Mouse (Mus musculus): ENCODE data around the gene Rhbdl3. TPM values are rescaled to one million over a fixed set of nuclear protein-coding genes. Genes with fewer than 3 reads are reported as not detected.

Gene Rhbdl3
- polyA plus RNA-seq, 1 experiment from 2014 or later = 5.1 TPM

- WGBS = 83% methylated on average over 6 of the region's 6 CpGs
- no peak for ATAC-seq
Observed at GRCm38 (mm10) chr11:80324636-80325035, 23.9 kb downstream of the Rhbdl3 start.

GRCm38 (mm10) chr11:80332709-80333400 is 32.1 kb downstream of the Rhbdl3 start:
- no peak for ATAC-seq
- Histone ChIP-seq H3K36me3 (ENCODE audit: control insufficient read depth, insufficient read depth, low read length) (no peaks in the 10 kb centered on the region), H3K9me3 (replicated peaks; ENCODE audit: control insufficient read depth, low read length, poor library complexity, severe bottlenecking) (no peaks in the 10 kb centered on the region), H3K27me3 (ENCODE audit: control insufficient read depth, insufficient read depth, low read depth, low read length) (no peaks in the 10 kb centered on the region), H3K4me2 (ENCODE audit: low read length) (no peak overlapping the region), H3K9ac (ENCODE audit: low read depth, low read length) (no peak overlapping the region), H3K4me1 (ENCODE audit: control insufficient read depth, insufficient read depth, low read length) (peaks cover 15% of the 10 kb centered on the region), H3K4me3 (ENCODE audit: low read depth, low read length) (no peak overlapping the region), H3K27ac (ENCODE audit: low read length) (no peak overlapping the region)
- 71% methylated on average over 12 of the region's 12 CpGs for WGBS

More at GRCm38 (mm10) chr11:80324636-80325035, 23.9 kb downstream of the Rhbdl3 start:
- Histone ChIP-seq H3K4me2 (ENCODE audit: low read length) (no peak overlapping the region), H3K27ac (ENCODE audit: low read length) (no peak overlapping the region), H3K9ac (ENCODE audit: low read depth, low read length) (no peak overlapping the region), H3K36me3 (ENCODE audit: control insufficient read depth, insufficient read depth, low read length) (no peaks in the 10 kb centered on the region), H3K4me3 (ENCODE audit: low read depth, low read length) (no peak overlapping the region), H3K9me3 (replicated peaks; ENCODE audit: control insufficient read depth, low read length, poor library complexity, severe bottlenecking) (no peaks in the 10 kb centered on the region), H3K4me1 (ENCODE audit: control insufficient read depth, insufficient read depth, low read length) (no peaks in the 10 kb centered on the region), H3K27me3 (ENCODE audit: control insufficient read depth, insufficient read depth, low read depth, low read length) (no peaks in the 10 kb centered on the region)

- Histone ChIP-seq H3K9ac (ENCODE audit: low read depth, low read length) (0 out of 2 replicates have a peak overlapping the region, but pooled peaks have one; percentile 16), H3K27me3 (ENCODE audit: control insufficient read depth, insufficient read depth, low read depth, low read length) (no peaks in the 10 kb centered on the region), H3K4me1 (ENCODE audit: control insufficient read depth, insufficient read depth, low read length) (peaks cover 15% of the 10 kb centered on the region), H3K4me3 (ENCODE audit: low read depth, low read length) (no peak overlapping the region), H3K36me3 (ENCODE audit: control insufficient read depth, insufficient read depth, low read length) (no peaks in the 10 kb centered on the region), H3K9me3 (replicated peaks; ENCODE audit: control insufficient read depth, low read length, poor library complexity, severe bottlenecking) (no peaks in the 10 kb centered on the region), H3K4me2 (ENCODE audit: low read length) (no peak overlapping the region), H3K27ac (ENCODE audit: low read length) (peak overlapping the region; percentile 69)
- 3% methylated on average over 7 of the region's 7 CpGs for WGBS
- ATAC-seq = peak; percentile 82
Observed at GRCm38 (mm10) chr11:80335609-80336350, 35.1 kb downstream of the Rhbdl3 start.

- H3K4me2 ChIP-seq (ENCODE audit: low read length) = no peak overlapping the region
- H3K4me1 ChIP-seq (ENCODE audit: control insufficient read depth, insufficient read depth, low read length) = peaks cover 15% of the 10 kb centered on the region
- 19% methylated on average over 6 of the region's 6 CpGs for WGBS
- H3K4me3 ChIP-seq (ENCODE audit: low read depth, low read length) = no peak overlapping the region
- H3K27me3 ChIP-seq (ENCODE audit: control insufficient read depth, insufficient read depth, low read depth, low read length) = no peaks in the 10 kb centered on the region
- H3K36me3 ChIP-seq (ENCODE audit: control insufficient read depth, insufficient read depth, low read length) = no peaks in the 10 kb centered on the region
- no peaks in the 10 kb centered on the region for H3K9me3 ChIP-seq (replicated peaks; ENCODE audit: control insufficient read depth, low read length, poor library complexity, severe bottlenecking)
- H3K27ac ChIP-seq (ENCODE audit: low read length) = 0 out of 2 replicates have a peak overlapping the region, but pooled peaks have one; percentile 20
- no peak overlapping the region for H3K9ac ChIP-seq (ENCODE audit: low read depth, low read length)
- ATAC-seq = no peak
Observed at GRCm38 (mm10) chr11:80336351-80336730, 35.6 kb downstream of the Rhbdl3 start.

GRCm38 (mm10) chr11:80342482-80342881 is 41.8 kb downstream of the Rhbdl3 start:
- no peaks in the 10 kb centered on the region for H3K9me3 ChIP-seq (replicated peaks; ENCODE audit: control insufficient read depth, low read length, poor library complexity, severe bottlenecking)
- no peak overlapping the region for H3K4me3 ChIP-seq (ENCODE audit: low read depth, low read length)
- no peaks in the 10 kb centered on the region for H3K36me3 ChIP-seq (ENCODE audit: control insufficient read depth, insufficient read depth, low read length)
- 9% methylated on average over 2 of the region's 2 CpGs for WGBS
- ATAC-seq = no peak
- no peak overlapping the region for H3K9ac ChIP-seq (ENCODE audit: low read depth, low read length)
- no peaks in the 10 kb centered on the region for H3K27me3 ChIP-seq (ENCODE audit: control insufficient read depth, insufficient read depth, low read depth, low read length)
- no peaks in the 10 kb centered on the region for H3K4me1 ChIP-seq (ENCODE audit: control insufficient read depth, insufficient read depth, low read length)
- no peak overlapping the region for H3K27ac ChIP-seq (ENCODE audit: low read length)
- H3K4me2 ChIP-seq (ENCODE audit: low read length) = no peak overlapping the region

- no peak overlapping the region for H3K27ac ChIP-seq (ENCODE audit: low read length)
Observed at GRCm38 (mm10) chr11:80351832-80352430, 51.2 kb downstream of the Rhbdl3 start.

GRCm38 (mm10) chr11:80354832-80355231 is 54.1 kb downstream of the Rhbdl3 start:
- no peaks in the 10 kb centered on the region; the same call in 1 of the 2 replicates for H3K36me3 ChIP-seq (ENCODE audit: control insufficient read depth, insufficient read depth, low read length)
- whole genome bisulfite sequencing = 45% methylated on average over 4 of the region's 4 CpGs
- ATAC-seq = no peak
- H3K4me2 ChIP-seq (ENCODE audit: low read length) = no peak overlapping the region
- no peaks in the 10 kb centered on the region for H3K4me1 ChIP-seq (ENCODE audit: control insufficient read depth, insufficient read depth, low read length)
- no peaks in the 10 kb centered on the region for H3K9me3 ChIP-seq (replicated peaks; ENCODE audit: control insufficient read depth, low read length, poor library complexity, severe bottlenecking)
- H3K27me3 ChIP-seq (ENCODE audit: control insufficient read depth, insufficient read depth, low read depth, low read length) = no peaks in the 10 kb centered on the region
- H3K27ac ChIP-seq (ENCODE audit: low read length) = no peak overlapping the region
- no peak overlapping the region for H3K9ac ChIP-seq (ENCODE audit: low read depth, low read length)
- H3K4me3 ChIP-seq (ENCODE audit: low read depth, low read length) = no peak overlapping the region

More at GRCm38 (mm10) chr11:80351832-80352430, 51.2 kb downstream of the Rhbdl3 start:
- H3K4me3 ChIP-seq (ENCODE audit: low read depth, low read length) = no peak overlapping the region
- peak; percentile 32; the same call in 1 of the 2 replicates for ATAC-seq
- no peaks in the 10 kb centered on the region for H3K27me3 ChIP-seq (ENCODE audit: control insufficient read depth, insufficient read depth, low read depth, low read length)
- no peaks in the 10 kb centered on the region for H3K4me1 ChIP-seq (ENCODE audit: control insufficient read depth, insufficient read depth, low read length)
- no peak overlapping the region for H3K4me2 ChIP-seq (ENCODE audit: low read length)
- WGBS = 74% methylated on average over 5 of the region's 5 CpGs
- no peaks in the 10 kb centered on the region for H3K36me3 ChIP-seq (ENCODE audit: control insufficient read depth, insufficient read depth, low read length)
- H3K9me3 ChIP-seq (replicated peaks; ENCODE audit: control insufficient read depth, low read length, poor library complexity, severe bottlenecking) = no peaks in the 10 kb centered on the region
- H3K9ac ChIP-seq (ENCODE audit: low read depth, low read length) = no peak overlapping the region

- Histone ChIP-seq H3K9ac (ENCODE audit: low read depth, low read length) (no peak overlapping the region), H3K9me3 (replicated peaks; ENCODE audit: control insufficient read depth, low read length, poor library complexity, severe bottlenecking) (no peaks in the 10 kb centered on the region), H3K4me3 (ENCODE audit: low read depth, low read length) (no peak overlapping the region), H3K27ac (ENCODE audit: low read length) (no peak overlapping the region), H3K36me3 (ENCODE audit: control insufficient read depth, insufficient read depth, low read length) (peaks cover 18% of the 10 kb centered on the region; the same call in 1 of the 2 replicates), H3K4me1 (ENCODE audit: control insufficient read depth, insufficient read depth, low read length) (no peaks in the 10 kb centered on the region), H3K4me2 (ENCODE audit: low read length) (no peak overlapping the region), H3K27me3 (ENCODE audit: control insufficient read depth, insufficient read depth, low read depth, low read length) (no peaks in the 10 kb centered on the region)
- no peak for ATAC-seq
- WGBS = 78% methylated on average over 1 of the region's 1 CpGs
Observed at GRCm38 (mm10) chr11:80368949-80369348, 68.2 kb downstream of the Rhbdl3 start.

- H3K27me3 ChIP-seq (ENCODE audit: control insufficient read depth, insufficient read depth, low read depth, low read length) = no peaks in the 10 kb centered on the region
- no peak for ATAC-seq
- 0 out of 2 replicates have a peak, but pooled peaks cover 10% of the 10 kb centered on the region for H3K36me3 ChIP-seq (ENCODE audit: control insufficient read depth, insufficient read depth, low read length)
- no peak overlapping the region for H3K27ac ChIP-seq (ENCODE audit: low read length)
- WGBS = 61% methylated on average over 4 of the region's 4 CpGs
- H3K4me2 ChIP-seq (ENCODE audit: low read length) = no peak overlapping the region
- H3K9ac ChIP-seq (ENCODE audit: low read depth, low read length) = no peak overlapping the region
- no peak overlapping the region for H3K4me3 ChIP-seq (ENCODE audit: low read depth, low read length)
- peaks cover 10% of the 10 kb centered on the region for H3K4me1 ChIP-seq (ENCODE audit: control insufficient read depth, insufficient read depth, low read length)
- no peaks in the 10 kb centered on the region for H3K9me3 ChIP-seq (replicated peaks; ENCODE audit: control insufficient read depth, low read length, poor library complexity, severe bottlenecking)
Observed at GRCm38 (mm10) chr11:80376651-80377050, 75.9 kb downstream of the Rhbdl3 start.

Data from midbrain, embryonic 16.5 days (tissue).